Mouse (Mus musculus): Measurements from ENCODE around the gene Tas2r115. TPM values are rescaled to one million over a fixed set of nuclear protein-coding genes. Genes with fewer than 3 reads are reported as not detected.

Gene Tas2r115
- polyA plus RNA-seq (2017; shearing (Covaris generic)), result not detected

DNA sequence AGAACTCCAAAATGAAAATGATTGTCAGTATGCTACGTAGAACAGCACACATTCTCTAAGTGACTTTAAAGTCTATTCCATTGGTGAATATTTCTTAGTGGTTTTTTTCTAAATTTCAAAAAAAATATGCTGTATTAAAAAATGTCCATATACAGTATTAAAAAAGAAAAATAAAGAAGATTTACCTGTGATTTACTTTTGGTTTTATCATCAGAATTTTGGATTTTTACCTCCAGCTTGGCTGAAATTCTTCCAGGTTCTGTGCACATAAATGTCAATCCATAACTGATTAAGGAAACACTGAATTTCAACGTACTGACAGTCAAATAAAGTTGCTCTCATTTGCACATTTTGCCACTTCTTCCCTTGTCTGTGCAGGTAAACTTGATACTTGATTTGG, at the start of gene Tas2r115:
TSS of gene Tas2r115 (minus strand) at position 101 of the 400 bp plus-strand sequence.

DNA sequence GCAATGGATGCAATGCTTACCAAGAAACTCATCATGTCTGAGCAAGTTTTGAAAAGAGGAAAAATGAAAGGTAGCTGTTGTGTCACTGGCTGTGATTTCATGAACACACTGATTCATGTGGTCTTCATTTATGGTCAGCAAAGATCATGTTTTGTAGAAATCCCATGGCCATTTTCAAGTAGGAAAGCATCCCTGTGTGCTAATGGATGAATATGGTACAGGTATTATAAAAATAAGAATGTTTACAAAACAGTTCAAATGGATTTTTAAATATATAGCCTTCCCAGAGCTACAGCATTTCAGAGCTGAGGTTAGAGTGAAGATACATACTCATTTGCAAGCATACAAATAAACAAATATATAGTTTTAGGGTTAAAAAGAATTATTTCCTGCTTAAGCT, 40.2 kb upstream of the Tas2r115 start, which contains the start of gene Tas2r136:
TSS of gene Tas2r136 (minus strand) at position 101 of the 400 bp plus-strand sequence.

DNA sequence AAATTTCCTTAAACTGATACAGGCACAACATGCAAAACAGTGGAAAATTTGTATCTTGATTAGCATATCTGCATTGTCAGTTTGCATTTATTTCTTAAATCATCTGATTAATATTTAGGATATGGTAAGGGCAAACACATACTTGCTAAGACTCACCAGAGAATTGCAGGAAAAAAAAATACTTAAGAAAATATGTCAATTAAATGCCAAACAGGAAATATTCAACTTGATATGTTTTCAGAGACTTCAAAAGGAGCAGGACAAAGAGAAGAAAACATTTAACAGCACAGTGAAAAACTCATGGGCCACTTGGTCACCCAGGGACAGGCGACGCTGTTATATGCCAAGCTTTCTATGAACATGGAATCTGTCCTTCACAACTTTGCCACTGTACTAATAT, 24.0 kb upstream of the Tas2r115 start, which contains the start of gene Tas2r102:
TSS of gene Tas2r102 (plus strand) at position 301 of the 400 bp plus-strand sequence.

DNA sequence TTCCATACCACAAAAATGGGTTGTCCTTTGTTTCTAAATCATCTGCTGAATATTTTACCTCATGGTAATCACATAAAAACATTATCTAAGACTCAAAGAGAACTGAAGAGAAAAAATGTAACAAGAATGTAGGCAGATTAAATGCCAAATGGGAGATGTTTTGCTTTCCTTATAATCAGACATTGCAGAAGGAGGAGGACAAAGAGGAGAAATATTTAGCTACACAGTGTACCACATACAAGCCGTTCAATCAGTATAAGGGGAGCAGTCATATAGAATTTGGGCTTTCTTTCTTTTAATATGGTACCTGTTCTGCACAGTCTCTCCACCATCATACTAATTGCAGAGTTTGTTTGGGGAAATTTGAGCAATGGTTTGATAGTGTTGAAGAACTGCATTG, 16.6 kb upstream of the Tas2r115 start, which contains the start of gene Tas2r124:
TSS of gene Tas2r124 (plus strand) at position 301 of the 400 bp plus-strand sequence.

DNA sequence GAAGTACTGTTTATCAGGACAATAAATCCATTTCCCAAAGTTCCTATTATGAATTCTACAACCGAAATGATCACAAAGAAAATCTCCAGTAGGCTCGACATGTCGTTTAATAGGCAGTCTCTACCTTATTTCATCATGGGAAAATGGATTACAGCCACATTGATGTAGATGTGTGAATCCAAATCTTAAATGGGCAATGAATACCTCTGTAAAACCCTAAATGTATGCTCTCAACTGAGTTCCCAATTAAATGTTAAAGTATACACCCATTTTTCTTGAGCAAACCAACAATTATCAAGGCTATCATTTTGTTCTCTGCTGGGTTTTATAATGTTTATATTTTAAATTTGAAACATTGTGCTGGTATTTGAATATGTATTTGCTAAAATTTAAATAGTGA, 26.0 kb downstream of the Tas2r115 start, which contains the start of gene Tas2r122:
TSS of gene Tas2r122 (minus strand) at position 101 of the 400 bp plus-strand sequence.

DNA sequence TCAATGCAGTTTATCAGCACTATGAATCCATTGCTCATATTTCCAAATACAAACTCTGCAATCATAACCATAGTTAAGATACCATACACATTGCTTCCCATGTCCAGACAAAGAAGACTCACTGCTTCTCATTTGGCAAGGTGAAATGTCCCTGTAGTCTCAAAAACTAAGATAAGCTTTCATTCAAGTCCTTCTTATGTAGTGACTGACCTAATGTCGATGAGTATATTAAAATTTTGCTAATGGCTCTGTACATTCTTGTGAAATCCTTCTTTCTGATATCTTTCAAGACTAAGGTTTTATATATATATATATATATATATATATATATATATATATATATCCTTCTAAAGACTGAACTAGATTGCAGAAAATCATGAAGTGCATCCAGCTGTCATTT, 36.9 kb downstream of the Tas2r115 start, which contains the start of gene Tas2r121:
TSS of gene Tas2r121 (minus strand) at position 101 of the 400 bp plus-strand sequence.

Other genes starting within 250 kb of the Tas2r115 start
- gene Prh1, start 168.2 kb downstream of the Tas2r115 start, polyA plus RNA-seq (2017; shearing (Covaris generic)), result not detected
- gene Prp2, start 142.1 kb downstream of the Tas2r115 start, polyA plus RNA-seq (2017; shearing (Covaris generic)), result not detected
- gene A630073D07Rik, start 86.5 kb downstream of the Tas2r115 start, polyA plus RNA-seq (2017; shearing (Covaris generic)), result not detected
- gene Tas2r120, start 81.1 kb downstream of the Tas2r115 start, polyA plus RNA-seq (2017; shearing (Covaris generic)), result not detected
- not detected for gene Tas2r121, start 37.0 kb downstream of the Tas2r115 start, polyA plus RNA-seq (2017; shearing (Covaris generic))
- gene Tas2r122, start 26.1 kb downstream of the Tas2r115 start, polyA plus RNA-seq (2017; shearing (Covaris generic)), result not detected
- not detected for gene Tas2r124, start 16.7 kb upstream of the Tas2r115 start, polyA plus RNA-seq (2017; shearing (Covaris generic))
- not detected for gene Tas2r102, start 24.1 kb upstream of the Tas2r115 start, polyA plus RNA-seq (2017; shearing (Covaris generic))
- gene Tas2r136, start 40.1 kb upstream of the Tas2r115 start, polyA plus RNA-seq (2017; shearing (Covaris generic)), result not detected
- not detected for gene Tas2r117, start 64.8 kb upstream of the Tas2r115 start, polyA plus RNA-seq (2017; shearing (Covaris generic))
- not detected for gene Tas2r123, start 109.1 kb upstream of the Tas2r115 start, polyA plus RNA-seq (2017; shearing (Covaris generic))
- not detected for gene Tas2r116, start 117.4 kb upstream of the Tas2r115 start, polyA plus RNA-seq (2017; shearing (Covaris generic))
- gene Tas2r110, start 130.0 kb upstream of the Tas2r115 start, polyA plus RNA-seq (2017; shearing (Covaris generic)), result not detected
- gene Tas2r113, start 155.0 kb upstream of the Tas2r115 start, polyA plus RNA-seq (2017; shearing (Covaris generic)), result not detected
- gene Tas2r125, start 171.6 kb upstream of the Tas2r115 start, polyA plus RNA-seq (2017; shearing (Covaris generic)), result not detected
- gene Tas2r129, start 213.1 kb upstream of the Tas2r115 start, polyA plus RNA-seq (2017; shearing (Covaris generic)), result not detected
- not detected for gene Tas2r131, start 219.9 kb upstream of the Tas2r115 start, polyA plus RNA-seq (2017; shearing (Covaris generic))
- not detected for gene Tas2r109, start 242.9 kb upstream of the Tas2r115 start, polyA plus RNA-seq (2017; shearing (Covaris generic))

Data from inflammation-experienced regulatory T-cells, adult 16 weeks (primary cell).